Mouse (Mus musculus): ENCODE measurements around the gene Fyb. TPM values are rescaled to one million over a fixed set of nuclear protein-coding genes. Genes with fewer than 3 reads are reported as not detected.

The Fyb gene
- polyA plus RNA-seq, 1 experiment from 2014 or later, result 11.0 TPM

- no peak overlapping the region for H3K9ac ChIP-seq (ENCODE audit: low read depth, low read length)
- H3K36me3 ChIP-seq (ENCODE audit: control insufficient read depth, insufficient read depth, low read length), result no peaks in the 10 kb centered on the region
- H3K27me3 ChIP-seq (replicated peaks; ENCODE audit: control insufficient read depth, insufficient read depth, low read length), result no peaks in the 10 kb centered on the region
- WGBS, result 89% methylated on average over 4 of the region's 4 CpGs
- DNase-seq (ENCODE audit: low spot score), result no peak
- H3K4me2 ChIP-seq (ENCODE audit: low read depth, low read length), result no peak overlapping the region
- 0 out of 2 replicates have a peak, but pooled peaks cover 3% of the 10 kb centered on the region for H3K4me1 ChIP-seq (ENCODE audit: control insufficient read depth, insufficient read depth, low read length)
- no peak overlapping the region for H3K27ac ChIP-seq (replicated peaks; ENCODE audit: low read depth, low read length)
- H3K4me3 ChIP-seq (ENCODE audit: low read depth, low read length), result no peak overlapping the region
- H3K9me3 ChIP-seq (ENCODE audit: control insufficient read depth, low read length), result no peaks in the 10 kb centered on the region
- ATAC-seq (ENCODE audit: low read depth), result no peak
Observed at GRCm38 (mm10) chr15:6556272-6556671, 33.6 kb downstream of the Fyb start.

- ATAC-seq (ENCODE audit: low read depth) (no peak), DNase-seq (ENCODE audit: low spot score) (no peak)
- H3K9ac ChIP-seq (ENCODE audit: low read depth, low read length), result no peak overlapping the region
- WGBS, result 91% methylated on average over 6 of the region's 6 CpGs
- H3K4me3 ChIP-seq (ENCODE audit: low read depth, low read length), result no peak overlapping the region
- H3K27ac ChIP-seq (replicated peaks; ENCODE audit: low read depth, low read length), result no peak overlapping the region
- H3K36me3 ChIP-seq (ENCODE audit: control insufficient read depth, insufficient read depth, low read length), result no peaks in the 10 kb centered on the region
- H3K27me3 ChIP-seq (replicated peaks; ENCODE audit: control insufficient read depth, insufficient read depth, low read length), result no peaks in the 10 kb centered on the region
- 0 out of 2 replicates have a peak, but pooled peaks cover 3% of the 10 kb centered on the region for H3K4me1 ChIP-seq (ENCODE audit: control insufficient read depth, insufficient read depth, low read length)
- no peaks in the 10 kb centered on the region for H3K9me3 ChIP-seq (ENCODE audit: control insufficient read depth, low read length)
- no peak overlapping the region for H3K4me2 ChIP-seq (ENCODE audit: low read depth, low read length)
Observed at GRCm38 (mm10) chr15:6556911-6557310, 34.3 kb downstream of the Fyb start.

- WGBS, result 90% methylated on average over 4 of the region's 4 CpGs
- ATAC-seq (ENCODE audit: low read depth), result no peak
Observed at GRCm38 (mm10) chr15:6557552-6557951, 34.9 kb downstream of the Fyb start.

GRCm38 (mm10) chr15:6559188-6559587 is 36.5 kb downstream of the Fyb start:
- peak; percentile 67; the same call in 1 of the 2 replicates for ATAC-seq (ENCODE audit: low read depth)
- no peaks in the 10 kb centered on the region for H3K36me3 ChIP-seq (ENCODE audit: control insufficient read depth, insufficient read depth, low read length)
- DNase-seq (ENCODE audit: low spot score), result peak; percentile 70

More at GRCm38 (mm10) chr15:6557552-6557951, 34.9 kb downstream of the Fyb start:
- Histone ChIP-seq H3K27me3 (replicated peaks; ENCODE audit: control insufficient read depth, insufficient read depth, low read length) (no peaks in the 10 kb centered on the region), H3K4me2 (ENCODE audit: low read depth, low read length) (no peak overlapping the region), H3K4me1 (ENCODE audit: control insufficient read depth, insufficient read depth, low read length) (0 out of 2 replicates have a peak, but pooled peaks cover 3% of the 10 kb centered on the region), H3K27ac (replicated peaks; ENCODE audit: low read depth, low read length) (no peak overlapping the region), H3K36me3 (ENCODE audit: control insufficient read depth, insufficient read depth, low read length) (no peaks in the 10 kb centered on the region), H3K9me3 (ENCODE audit: control insufficient read depth, low read length) (no peaks in the 10 kb centered on the region), H3K4me3 (ENCODE audit: low read depth, low read length) (no peak overlapping the region), H3K9ac (ENCODE audit: low read depth, low read length) (no peak overlapping the region)
- no peak for DNase-seq (ENCODE audit: low spot score)

GRCm38 (mm10) chr15:6560696-6561095 is 38.0 kb downstream of the Fyb start:
- DNase-seq (ENCODE audit: low spot score) (peak; percentile 19), ATAC-seq (ENCODE audit: low read depth) (no peak)
- Histone ChIP-seq H3K4me1 (ENCODE audit: control insufficient read depth, insufficient read depth, low read length) (0 out of 2 replicates have a peak, but pooled peaks cover 3% of the 10 kb centered on the region), H3K36me3 (ENCODE audit: control insufficient read depth, insufficient read depth, low read length) (no peaks in the 10 kb centered on the region), H3K4me2 (ENCODE audit: low read depth, low read length) (no peak overlapping the region), H3K9me3 (ENCODE audit: control insufficient read depth, low read length) (no peaks in the 10 kb centered on the region), H3K4me3 (ENCODE audit: low read depth, low read length) (no peak overlapping the region), H3K9ac (ENCODE audit: low read depth, low read length) (no peak overlapping the region), H3K27ac (replicated peaks; ENCODE audit: low read depth, low read length) (no peak overlapping the region), H3K27me3 (replicated peaks; ENCODE audit: control insufficient read depth, insufficient read depth, low read length) (no peaks in the 10 kb centered on the region)
- WGBS, result 72% methylated on average over 10 of the region's 10 CpGs

More at GRCm38 (mm10) chr15:6559188-6559587, 36.5 kb downstream of the Fyb start:
- H3K4me3 ChIP-seq (ENCODE audit: low read depth, low read length), result no peak overlapping the region
- no peak overlapping the region for H3K9ac ChIP-seq (ENCODE audit: low read depth, low read length)
- H3K4me1 ChIP-seq (ENCODE audit: control insufficient read depth, insufficient read depth, low read length), result 0 out of 2 replicates have a peak, but pooled peaks cover 3% of the 10 kb centered on the region
- H3K27ac ChIP-seq (replicated peaks; ENCODE audit: low read depth, low read length), result no peak overlapping the region; the same call in 1 of the 2 replicates
- H3K27me3 ChIP-seq (replicated peaks; ENCODE audit: control insufficient read depth, insufficient read depth, low read length), result no peaks in the 10 kb centered on the region
- H3K4me2 ChIP-seq (ENCODE audit: low read depth, low read length), result no peak overlapping the region
- no peaks in the 10 kb centered on the region for H3K9me3 ChIP-seq (ENCODE audit: control insufficient read depth, low read length)
- 44% methylated on average over 9 of the region's 9 CpGs for WGBS

- DNase-seq (ENCODE audit: low spot score) (no peak), ATAC-seq (ENCODE audit: low read depth) (no peak)
- Histone ChIP-seq H3K4me3 (ENCODE audit: low read depth, low read length) (no peak overlapping the region), H3K9me3 (ENCODE audit: control insufficient read depth, low read length) (no peaks in the 10 kb centered on the region), H3K36me3 (ENCODE audit: control insufficient read depth, insufficient read depth, low read length) (no peaks in the 10 kb centered on the region), H3K27ac (replicated peaks; ENCODE audit: low read depth, low read length) (no peak overlapping the region), H3K4me1 (ENCODE audit: control insufficient read depth, insufficient read depth, low read length) (0 out of 2 replicates have a peak, but pooled peaks cover 3% of the 10 kb centered on the region), H3K4me2 (ENCODE audit: low read depth, low read length) (no peak overlapping the region), H3K9ac (ENCODE audit: low read depth, low read length) (no peak overlapping the region), H3K27me3 (replicated peaks; ENCODE audit: control insufficient read depth, insufficient read depth, low read length) (no peaks in the 10 kb centered on the region)
- 84% methylated on average over 4 of the region's 4 CpGs for WGBS
Observed at GRCm38 (mm10) chr15:6562161-6562560, 39.5 kb downstream of the Fyb start.

- no peak for ATAC-seq (ENCODE audit: low read depth)
- Histone ChIP-seq H3K4me3 (ENCODE audit: low read depth, low read length) (no peak overlapping the region), H3K4me2 (ENCODE audit: low read depth, low read length) (no peak overlapping the region), H3K4me1 (ENCODE audit: control insufficient read depth, insufficient read depth, low read length) (0 out of 2 replicates have a peak, but pooled peaks cover 3% of the 10 kb centered on the region), H3K9ac (ENCODE audit: low read depth, low read length) (no peak overlapping the region), H3K27ac (replicated peaks; ENCODE audit: low read depth, low read length) (no peak overlapping the region), H3K36me3 (ENCODE audit: control insufficient read depth, insufficient read depth, low read length) (no peaks in the 10 kb centered on the region), H3K9me3 (ENCODE audit: control insufficient read depth, low read length) (no peaks in the 10 kb centered on the region), H3K27me3 (replicated peaks; ENCODE audit: control insufficient read depth, insufficient read depth, low read length) (no peaks in the 10 kb centered on the region)
- DNase-seq (ENCODE audit: low spot score), result no peak
- 83% methylated on average over 2 of the region's 2 CpGs for WGBS
Observed at GRCm38 (mm10) chr15:6562629-6563028, 40.0 kb downstream of the Fyb start.

- H3K9ac ChIP-seq (ENCODE audit: low read depth, low read length), result peak overlapping the region; percentile 45; the same call in 1 of the 2 replicates
Observed at GRCm38 (mm10) chr15:6564977-6565421, 42.3 kb downstream of the Fyb start.

GRCm38 (mm10) chr15:6565873-6566272 is 43.2 kb downstream of the Fyb start:
- Histone ChIP-seq H3K9ac (ENCODE audit: low read depth, low read length) (no peak overlapping the region), H3K27ac (replicated peaks; ENCODE audit: low read depth, low read length) (no peak overlapping the region), H3K4me3 (ENCODE audit: low read depth, low read length) (no peak overlapping the region), H3K4me1 (ENCODE audit: control insufficient read depth, insufficient read depth, low read length) (no peaks in the 10 kb centered on the region), H3K27me3 (replicated peaks; ENCODE audit: control insufficient read depth, insufficient read depth, low read length) (no peaks in the 10 kb centered on the region), H3K36me3 (ENCODE audit: control insufficient read depth, insufficient read depth, low read length) (no peaks in the 10 kb centered on the region), H3K4me2 (ENCODE audit: low read depth, low read length) (no peak overlapping the region), H3K9me3 (ENCODE audit: control insufficient read depth, low read length) (no peaks in the 10 kb centered on the region)
- 98% methylated on average over 4 of the region's 4 CpGs for WGBS
- no peak for DNase-seq (ENCODE audit: low spot score)
- ATAC-seq (ENCODE audit: low read depth), result no peak

More at GRCm38 (mm10) chr15:6564977-6565421, 42.3 kb downstream of the Fyb start:
- no peaks in the 10 kb centered on the region for H3K9me3 ChIP-seq (ENCODE audit: control insufficient read depth, low read length)
- no peaks in the 10 kb centered on the region for H3K36me3 ChIP-seq (ENCODE audit: control insufficient read depth, insufficient read depth, low read length)
- peak overlapping the region; percentile 54 for H3K4me2 ChIP-seq (ENCODE audit: low read depth, low read length)
- no peaks in the 10 kb centered on the region for H3K27me3 ChIP-seq (replicated peaks; ENCODE audit: control insufficient read depth, insufficient read depth, low read length)
- no peaks in the 10 kb centered on the region for H3K4me1 ChIP-seq (ENCODE audit: control insufficient read depth, insufficient read depth, low read length)
- peak overlapping the region; percentile 30 for H3K4me3 ChIP-seq (ENCODE audit: low read depth, low read length)
- peak overlapping the region; percentile 58 for H3K27ac ChIP-seq (replicated peaks; ENCODE audit: low read depth, low read length)
- DNase-seq (ENCODE audit: low spot score), result peak; percentile 84
- WGBS, result 6% methylated on average over 11 of the region's 11 CpGs
- ATAC-seq (ENCODE audit: low read depth), result peak; percentile 88

Data from embryonic facial prominence, embryonic 14.5 days (tissue).